Mouse (Mus musculus) bone marrow, adult 2 months (tissue): Measurements from ENCODE around the gene Vps35.

Experiments
- CTCF ChIP-seq: fragments of 200-500 bp; IDR thresholded peaks from 2 replicates; pipeline ENCODE4 v1.5.1; 2011; ENCODE audit warnings: low read length, control low read depth; ENCODE audit not compliant: control insufficient read depth, insufficient read depth
- POLR2A ChIP-seq: fragments of 200-500 bp; IDR thresholded peaks from 2 replicates; pipeline ENCODE4 v1.6.1; 2011; ENCODE audit warnings: low read depth, mild to moderate bottlenecking, control low read depth, low read length, borderline replicate concordance; ENCODE audit not compliant: control insufficient read depth

DNA sequence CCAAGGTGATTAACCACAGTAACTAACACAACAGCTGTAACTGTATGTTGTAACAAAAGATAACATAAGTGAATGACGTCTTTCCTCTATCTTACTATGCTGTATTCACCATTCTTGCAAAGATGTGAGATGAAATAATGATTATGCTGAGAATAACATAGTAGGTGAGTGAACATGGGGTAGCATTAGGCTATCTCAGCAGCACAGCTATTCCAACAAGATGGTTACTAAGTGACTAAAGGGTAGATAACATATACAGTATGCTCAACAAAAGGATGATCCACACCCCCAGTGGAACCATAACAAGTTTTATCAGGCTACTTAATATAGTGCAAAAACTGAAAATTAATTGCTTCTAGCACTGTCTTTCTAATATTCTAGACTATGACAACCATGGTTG is 12.8 kb downstream of the Vps35 start:
- no peak for TF ChIP-seq CTCF
- no peak for TF ChIP-seq POLR2A
